Mouse (Mus musculus) erythroblast, embryonic 14.5 days (primary cell): ENCODE data around the gene Spo11.

Experiments used
- GATA1 ChIP-seq: IDR thresholded peaks from 2 replicates; pipeline ENCODE4 v1.6.1; 2012; ENCODE audit warnings: low read length, inconsistent platforms, mixed read lengths
- TAL1 ChIP-seq: IDR thresholded peaks from 3 replicates; pipeline ENCODE4 v1.6.1; 2012; ENCODE audit warnings: low read length, inconsistent platforms, mixed read lengths

DNA sequence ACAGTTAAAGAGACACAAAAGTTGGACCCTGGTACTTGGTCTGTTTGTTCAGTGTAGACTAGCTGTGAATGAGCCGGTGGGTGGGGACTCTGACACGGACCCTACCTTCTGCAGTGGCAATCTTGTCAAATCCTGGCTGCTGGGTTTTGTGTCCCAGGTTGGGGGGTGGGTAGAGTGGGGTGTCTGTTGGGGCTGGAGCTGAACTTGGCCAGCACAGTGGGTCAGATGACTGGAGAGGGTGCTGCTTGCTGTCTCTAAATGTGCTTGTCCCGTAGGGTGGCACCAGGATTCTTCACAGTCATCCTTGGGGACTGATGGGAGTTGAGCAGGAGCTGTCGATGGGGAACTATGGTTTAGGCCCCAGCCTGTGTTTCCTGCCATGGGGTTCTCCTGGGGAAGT is 46.5 kb downstream of the Spo11 start:
- TF ChIP-seq TAL1 (no peak), GATA1 (no peak)
